ENCODE assay signal across 27 mouse cellular contexts in genomic region chr6:87394783-87395182, GRCm38 (mm10). TPM values are rescaled to one million over a fixed set of nuclear protein-coding genes. Genes with fewer than 3 reads are reported as not detected.
DNase-seq lines count a peak whose midpoint lies in the region; ATAC-seq and TF ChIP-seq lines count a peak whose summit lies in the region.
"Had no signal": no experiment of that assay in that cellular context is flagged by ENCODE, and none has a peak within 500 bp of the region (broad histone marks: within the 10 kb centered on the region; RNA-seq: fewer than 3 reads in every experiment).

No protein-coding gene starts in this region.

- in situ Hi-C loops in CH12.LX (cut with MboI; ENCODE audit: low pct_ligation_motif_present, low pct_unique_long_range_greater_than_20kb, low sequenced_read_pairs) = loop anchor here (5.0 kb wide), 2 partner anchors 58 to 278 kb away; partner anchors contain the start of gene Aplf

- 51% methylated on average over 9 of the region's 9 CpGs for WGBS in kidney, adult 2 months
- 70% methylated on average over 9 of the region's 9 CpGs for WGBS in kidney, embryonic 14.5 days

- no peaks in the 10 kb centered on the region for H3K4me1 ChIP-seq in kidney, adult 2 months (ENCODE audit: control insufficient read depth, insufficient read depth, low read length)
- peaks cover 17 to 63% of the 10 kb centered on the region in 2 experiments for H3K4me1 ChIP-seq in CH12.LX (ENCODE audit: control insufficient read depth in 1 of 2, insufficient read depth in 2 of 2)
- 0 out of 2 replicates have a peak, but pooled peaks cover 9% of the 10 kb centered on the region for H3K4me1 ChIP-seq in kidney, embryonic 14.5 days (ENCODE audit: control insufficient read depth, insufficient read depth, low read length)
- H3K4me1 ChIP-seq: neural tube, embryonic 13.5 days had no signal

- dilution Hi-C loops in CH12.LX (cut with MboI; ENCODE audit: extremely low pct_ligation_motif_present, extremely low pct_unique_long_range_greater_than_20kb, low sequenced_read_pairs) = no loop called here

- TF ChIP-seq CTCF in kidney, adult 2 months (conservative IDR thresholded peaks at IDR 0.05; ENCODE audit: insufficient read depth, insufficient read length, low read depth, low read length) = no peak
- TF ChIP-seq CTCF in CH12.LX (conservative IDR thresholded peaks at IDR 0.05 in 1 of 2, IDR thresholded peaks at IDR 0.05 in 1 of 2; ENCODE audit: low read depth in 2 of 2, low read length in 2 of 2) = no peak

- H3K79me2 ChIP-seq in CH12.LX (replicated peaks; ENCODE audit: control insufficient read depth, extremely low read depth, insufficient read depth, poor library complexity, severe bottlenecking) = no peaks in the 10 kb centered on the region

- no peak overlapping the region for H3K4me3 ChIP-seq in kidney, adult 2 months (ENCODE audit: insufficient read depth, low read depth, low read length)
- peak overlapping the region in 1 of 3 experiments; percentile 29 for H3K4me3 ChIP-seq in CH12.LX (replicated peaks in 1 of 3; ENCODE audit: low read depth in 2 of 3, low read length in 2 of 3, poor library complexity in 1 of 3)
- H3K4me3 ChIP-seq in kidney, embryonic 14.5 days (ENCODE audit: low read length) = no peak overlapping the region
- H3K4me3 ChIP-seq: embryonic facial prominence, embryonic 13.5 days; heart, embryonic 10.5 days; hindbrain, embryonic 12.5 days; limb, embryonic 13.5 days; liver, embryonic 13.5 days; lung, embryonic 15.5 days; midbrain, embryonic 10.5 days; neural tube, embryonic 13.5 days; stomach, embryonic 15.5 days had no signal

- no peak for TF ChIP-seq POLR2A in kidney, adult 2 months (IDR thresholded peaks at IDR 0.05; ENCODE audit: low read depth, low read length)
- TF ChIP-seq POLR2A in CH12.LX (IDR thresholded peaks at IDR 0.05; ENCODE audit: low read depth, low read length) = no peak

- peak overlapping the region; percentile 74 for H3K4me2 ChIP-seq in CH12.LX (ENCODE audit: insufficient read depth, low read depth, poor library complexity, severe bottlenecking)
- H3K4me2 ChIP-seq in kidney, embryonic 14.5 days (replicated peaks; ENCODE audit: low read depth, low read length) = no peak overlapping the region
- H3K4me2 ChIP-seq: embryonic facial prominence, embryonic 13.5 days; hindbrain, embryonic 12.5 days; limb, embryonic 13.5 days; liver, embryonic 13.5 days; lung, embryonic 15.5 days; neural tube, embryonic 13.5 days; stomach, embryonic 15.5 days had no signal

- ATAC-seq in kidney, embryonic 14.5 days (ENCODE audit: low FRiP score, low TSS enrichment) = 0 out of 2 replicates have a peak, but pooled peaks have one; percentile 25
- ATAC-seq: forebrain, postnatal 0 days had no signal

- DNase-seq in kidney, adult 2 months = peak; percentile 24
- DNase-seq in kidney, adult 9 months = no peak
- DNase-seq in CH12.LX (ENCODE audit: extremely low read depth) = peak; percentile 56
- peak; percentile 35 to 60 for DNase-seq in kidney, postnatal 4 days
- no peak for DNase-seq in frontal cortex, postnatal 25 days (ENCODE audit: low spot score in 2 of 2)
- no peak for DNase-seq in left cerebral cortex, adult 8-10 months (ENCODE audit: low spot score in 2 of 2)
- DNase-seq: adrenal gland, postnatal 25 days; cerebellum, adult 11 months; cerebellum, postnatal 14 days; forebrain, postnatal 0 days; liver, embryonic 13.5 days had no signal

- no peak for TF ChIP-seq RAD21 in CH12.LX (IDR thresholded peaks at IDR 0.05; ENCODE audit: low read depth, low read length)

- no peak for TF ChIP-seq EP300 in CH12.LX (IDR thresholded peaks at IDR 0.05; ENCODE audit: low read length)

- no peaks in the 10 kb centered on the region for H3K27me3 ChIP-seq in kidney, adult 2 months (replicated peaks; ENCODE audit: control insufficient read depth, insufficient read depth, low read length)
- peaks cover 3% of the 10 kb centered on the region for H3K27me3 ChIP-seq in CH12.LX (replicated peaks)
- no peaks in the 10 kb centered on the region for H3K27me3 ChIP-seq in kidney, embryonic 14.5 days (ENCODE audit: control insufficient read depth, insufficient read depth, low read length)
- H3K27me3 ChIP-seq: embryonic facial prominence, embryonic 13.5 days; hindbrain, embryonic 12.5 days; limb, embryonic 13.5 days; liver, embryonic 13.5 days; lung, embryonic 15.5 days; neural tube, embryonic 13.5 days; stomach, embryonic 15.5 days had no signal

- H3K27ac ChIP-seq in kidney, adult 2 months (ENCODE audit: insufficient read depth, low read depth, low read length) = no peak overlapping the region
- no peak overlapping the region for H3K27ac ChIP-seq in CH12.LX (ENCODE audit: insufficient read depth, low read depth)
- no peak overlapping the region for H3K27ac ChIP-seq in kidney, embryonic 14.5 days (ENCODE audit: low read depth, low read length)
- H3K27ac ChIP-seq: embryonic facial prominence, embryonic 13.5 days; heart, embryonic 10.5 days; hindbrain, embryonic 12.5 days; limb, embryonic 13.5 days; liver, embryonic 13.5 days; lung, embryonic 15.5 days; macrophage; midbrain, embryonic 10.5 days; neural tube, embryonic 13.5 days; stomach, embryonic 15.5 days had no signal

- no peak overlapping the region for H3K9ac ChIP-seq in CH12.LX (ENCODE audit: insufficient read depth, low read depth)
- no peak overlapping the region for H3K9ac ChIP-seq in kidney, embryonic 14.5 days (ENCODE audit: low read depth, low read length)
- H3K9ac ChIP-seq: embryonic facial prominence, embryonic 13.5 days; forebrain, postnatal 0 days; hindbrain, embryonic 12.5 days; limb, embryonic 13.5 days; liver, embryonic 13.5 days; lung, embryonic 15.5 days; neural tube, embryonic 13.5 days; stomach, embryonic 15.5 days had no signal

- no peaks in the 10 kb centered on the region for H3K36me3 ChIP-seq in kidney, adult 2 months (ENCODE audit: control insufficient read depth, insufficient read depth, low read length)
- no peaks in the 10 kb centered on the region for H3K36me3 ChIP-seq in CH12.LX (replicated peaks in 1 of 2; ENCODE audit: control insufficient read depth in 1 of 2, insufficient read depth in 1 of 2, low read length in 1 of 2)
- no peaks in the 10 kb centered on the region for H3K36me3 ChIP-seq in kidney, embryonic 14.5 days (ENCODE audit: control insufficient read depth, insufficient read depth, low read length)
- H3K36me3 ChIP-seq: embryonic facial prominence, embryonic 13.5 days; heart, embryonic 10.5 days; hindbrain, embryonic 12.5 days; limb, embryonic 13.5 days; liver, embryonic 13.5 days; lung, embryonic 15.5 days; midbrain, embryonic 10.5 days; neural tube, embryonic 13.5 days; stomach, embryonic 15.5 days had no signal

- no peaks in the 10 kb centered on the region for H3K9me3 ChIP-seq in CH12.LX (replicated peaks; ENCODE audit: low read length)
- no peaks in the 10 kb centered on the region for H3K9me3 ChIP-seq in kidney, embryonic 14.5 days (ENCODE audit: control insufficient read depth, low read length)
- H3K9me3 ChIP-seq: embryonic facial prominence, embryonic 13.5 days; heart, embryonic 10.5 days; hindbrain, embryonic 12.5 days; limb, embryonic 13.5 days; liver, embryonic 13.5 days; lung, embryonic 15.5 days; midbrain, embryonic 10.5 days; neural tube, embryonic 13.5 days; stomach, embryonic 15.5 days had no signal

TF ChIP-seq in CH12.LX, 34 proteins besides CTCF, POLR2A, EP300 and RAD21:
- TF ChIP-seq SMC3 (IDR thresholded peaks at IDR 0.05; ENCODE audit: low read depth, low read length) = no peak
- no peak for TF ChIP-seq CHD1 (IDR thresholded peaks at IDR 0.05; ENCODE audit: low read depth, low read length)
- TF ChIP-seq BHLHE40 (IDR thresholded peaks at IDR 0.05; ENCODE audit: low read depth, low read length) = peak; percentile 71
- no peak for TF ChIP-seq JUND (conservative IDR thresholded peaks at IDR 0.05; ENCODE audit: low read depth, low read length)
- TF ChIP-seq USF2 (conservative IDR thresholded peaks at IDR 0.05; ENCODE audit: low read depth, low read length) = no peak
- no peak for TF ChIP-seq JUN (IDR thresholded peaks at IDR 0.05; ENCODE audit: insufficient read depth, low read depth, low read length)
- 0 out of 2 replicates have a peak, but pooled peaks have one; percentile 9 for TF ChIP-seq ETS1 (conservative IDR thresholded peaks at IDR 0.05; ENCODE audit: low read depth, low read length)
- no peak for TF ChIP-seq MAZ (IDR thresholded peaks at IDR 0.05; ENCODE audit: low read depth, low read length)

RNA-seq across cellular contexts. Expression of gene Gkn3, which starts 6.0 kb away (rescaled TPM):
- 0.58 and 1.5 TPM in 2 replicates for polyA plus RNA-seq in kidney, adult 2 months (2012; rRNA removed)
- total RNA-seq in CH12.LX (2012; rRNA removed) (not detected in 2 replicates), CH12.LX (2014; rRNA removed) (0.42 TPM in 1 of 2 replicates, not detected in the other)
- not detected in 2 replicates for polyA plus RNA-seq in CH12.LX (2012; ENCODE audit: insufficient read length, low read depth)
- polyA plus RNA-seq in kidney, embryonic 14.5 days (2014; fragmentation: Nextera tagmentation; extraction: Ambion mirVana) = not detected in 2 replicates
- 1 to 10 TPM; 3.6 to 8.7 (median 5.3) TPM for total RNA-seq in left cerebral cortex, adult 8-10 months (2022)
- total RNA-seq: adrenal gland, postnatal 25 days; ES-E14; forebrain, postnatal 0 days; monocyte, adult 5-6 weeks had no signal
- polyA plus RNA-seq: liver, embryonic 13.5 days; macrophage; midbrain, embryonic 10.5 days; neural tube, embryonic 13.5 days had no signal

RNA-seq across cellular contexts. Expression of gene Gkn2, which starts 21.6 kb away (rescaled TPM):
- not detected in 2 replicates for polyA plus RNA-seq in kidney, adult 2 months (2012; rRNA removed)
- total RNA-seq in CH12.LX (2012; rRNA removed) (not detected in 2 replicates), CH12.LX (2014; rRNA removed) (not detected in 2 replicates)
- polyA plus RNA-seq in CH12.LX (2012; ENCODE audit: insufficient read length, low read depth) = not detected in 2 replicates
- polyA plus RNA-seq in kidney, embryonic 14.5 days (2014; fragmentation: Nextera tagmentation; extraction: Ambion mirVana) = not detected in 2 replicates
- not detected for total RNA-seq in left cerebral cortex, adult 8-10 months (2022)
- total RNA-seq: adrenal gland, postnatal 25 days; ES-E14; forebrain, postnatal 0 days; gastrocnemius, adult 18-20 months; gastrocnemius, postnatal 4 days; layer of hippocampus, postnatal 10 days; monocyte, adult 5-6 weeks had no signal
- polyA plus RNA-seq: embryonic facial prominence, embryonic 13.5 days; forebrain, postnatal 0 days; heart, embryonic 10.5 days; hindbrain, embryonic 12.5 days; limb, embryonic 13.5 days; liver, embryonic 13.5 days; macrophage; midbrain, embryonic 10.5 days; neural tube, embryonic 13.5 days had no signal

RNA-seq across cellular contexts. Expression of gene Bmp10, which starts 34.0 kb away (rescaled TPM):
- polyA plus RNA-seq in kidney, adult 2 months (2012; rRNA removed) = not detected in 2 replicates
- total RNA-seq in CH12.LX (2012; rRNA removed) (not detected in 2 replicates), CH12.LX (2014; rRNA removed) (not detected in 2 replicates)
- not detected in 2 replicates for polyA plus RNA-seq in CH12.LX (2012; ENCODE audit: insufficient read length, low read depth)
- polyA plus RNA-seq in kidney, embryonic 14.5 days (2014; fragmentation: Nextera tagmentation; extraction: Ambion mirVana) = not detected in 2 replicates
- not detected for total RNA-seq in left cerebral cortex, adult 8-10 months (2022)
- total RNA-seq: adrenal gland, postnatal 25 days; ES-E14; forebrain, postnatal 0 days; gastrocnemius, adult 18-20 months; gastrocnemius, postnatal 4 days; monocyte, adult 5-6 weeks had no signal
- polyA plus RNA-seq: embryonic facial prominence, embryonic 13.5 days; forebrain, postnatal 0 days; hindbrain, embryonic 12.5 days; limb, embryonic 13.5 days; macrophage; midbrain, embryonic 10.5 days; neural tube, embryonic 13.5 days; small intestine, adult 2 months; stomach, embryonic 15.5 days had no signal

RNA-seq across cellular contexts. Expression of gene Gkn1, which starts 44.0 kb away (rescaled TPM):
- 0.10 and 0.48 TPM in 2 replicates for polyA plus RNA-seq in kidney, adult 2 months (2012; rRNA removed)
- total RNA-seq in CH12.LX (2012; rRNA removed) (not detected in 2 replicates), CH12.LX (2014; rRNA removed) (not detected in 2 replicates)
- polyA plus RNA-seq in CH12.LX (2012; ENCODE audit: insufficient read length, low read depth) = not detected in 2 replicates
- polyA plus RNA-seq in kidney, embryonic 14.5 days (2014; fragmentation: Nextera tagmentation; extraction: Ambion mirVana) = not detected in 2 replicates
- under 1 TPM in 1 of 4 experiments, not detected in 3; 0.30 TPM for total RNA-seq in left cerebral cortex, adult 8-10 months (2022)
- total RNA-seq: adrenal gland, postnatal 25 days; ES-E14; forebrain, postnatal 0 days; gastrocnemius, adult 18-20 months; gastrocnemius, postnatal 4 days; layer of hippocampus, postnatal 10 days; monocyte, adult 5-6 weeks had no signal
- polyA plus RNA-seq: embryonic facial prominence, embryonic 13.5 days; forebrain, postnatal 0 days; heart, embryonic 10.5 days; hindbrain, embryonic 12.5 days; limb, embryonic 13.5 days; liver, embryonic 13.5 days; lung, embryonic 15.5 days; macrophage; midbrain, embryonic 10.5 days; neural tube, embryonic 13.5 days had no signal

RNA-seq across cellular contexts. Expression of gene Antxr1, which starts 59.2 kb away (rescaled TPM):
- 2.0 and 2.5 TPM in 2 replicates for polyA plus RNA-seq in kidney, adult 2 months (2012; rRNA removed)
- total RNA-seq in CH12.LX (2012; rRNA removed) = 0.08 and 0.21 TPM in 2 replicates
- 0.16 TPM in 2 replicates for total RNA-seq in CH12.LX (2014; rRNA removed)
- polyA plus RNA-seq in CH12.LX (2012; ENCODE audit: insufficient read length, low read depth) = 0.23 and 0.61 TPM in 2 replicates
- 7.4 and 7.7 TPM in 2 replicates for polyA plus RNA-seq in kidney, embryonic 14.5 days (2014; fragmentation: Nextera tagmentation; extraction: Ambion mirVana)
- 10 to 100 TPM; 15.7 to 18.7 (median 16.2) TPM for total RNA-seq in left cerebral cortex, adult 8-10 months (2022)
- total RNA-seq: monocyte, adult 5-6 weeks had no signal

Comparison
In these comparisons a context has a peak if more than half of its experiments do, and no peak if none do; other contexts are left out.
1. DNase-seq: peak in kidney, adult 2 months (single experiment), CH12.LX (single experiment) and kidney, postnatal 4 days (2 of 2); none in kidney, adult 9 months (single experiment), frontal cortex, postnatal 25 days (0 of 2) and left cerebral cortex, adult 8-10 months (0 of 2).